Mouse (Mus musculus) embryonic facial prominence, embryonic 14.5 days (tissue): ENCODE results near the gene Olfr282. TPM values are rescaled to one million over a fixed set of nuclear protein-coding genes. Genes with fewer than 3 reads are reported as not detected.
A peak's percentile ranks its signal among the peaks of the same experiment; 100 is the strongest.

Source experiments
- ATAC-seq: fragments of 200-750 bp; cut with Nextera tagmentation; 2 replicates; pipeline ENCODE4 v1.8.0; 2017; ENCODE audit warnings: low read depth, moderate number of reproducible peaks, moderate TSS enrichment
- DNase-seq: peaks from one replicate; pipeline ENCODE4 v3.0.0-alpha.2; 2015; ENCODE audit warnings: low spot score
- H3K27ac ChIP-seq: fragments of 300-500 bp; sonication (generic); replicated peaks from 2 replicates; pipeline ENCODE4 v1.5.1; 2014; ENCODE audit warnings: low read depth, mild to moderate bottlenecking, low read length, moderate library complexity
- H3K27me3 ChIP-seq: fragments of 300-500 bp; sonication (generic); replicated peaks from 2 replicates; pipeline ENCODE4 v1.6.1; 2014; ENCODE audit warnings: low read length; ENCODE audit not compliant: control insufficient read depth, insufficient read depth
- H3K36me3 ChIP-seq: fragments of 300-500 bp; sonication (generic); 2 replicates; pipeline ENCODE4 v1.6.1; 2014; ENCODE audit warnings: low read length, mixed read lengths; ENCODE audit not compliant: control insufficient read depth, insufficient read depth
- H3K4me1 ChIP-seq: fragments of 300-500 bp; sonication (generic); 2 replicates; pipeline ENCODE4 v1.6.1; 2014; ENCODE audit warnings: antibody characterized with exemption, low read length; ENCODE audit not compliant: control insufficient read depth, insufficient read depth
- H3K4me2 ChIP-seq: fragments of 300-500 bp; sonication (generic); 2 replicates; pipeline ENCODE4 v1.6.1; 2014; ENCODE audit warnings: low read depth, mild to moderate bottlenecking, low read length, moderate library complexity, mixed read lengths
- H3K4me3 ChIP-seq: fragments of 300-500 bp; sonication (generic); 2 replicates; pipeline ENCODE4 v1.5.1; 2014; ENCODE audit warnings: low read depth, mild to moderate bottlenecking, low read length
- H3K9ac ChIP-seq: fragments of 300-500 bp; sonication (generic); 2 replicates; pipeline ENCODE4 v1.6.1; 2014; ENCODE audit warnings: low read depth, mild to moderate bottlenecking, low read length, moderate library complexity, mixed read lengths
- H3K9me3 ChIP-seq: fragments of 300-500 bp; sonication (generic); 2 replicates; pipeline ENCODE4 v1.6.1; 2016; ENCODE audit warnings: low read length; ENCODE audit not compliant: control insufficient read depth
- WGBS: fragments of 180-500 bp; shearing (Covaris S2); extraction: QIAGEN DNeasy Blood & Tissue Kit; methylation state at CpG from one replicate; pipeline ENCODE4 v1.1.7; 2014; 5-methylcytosine and 5-hydroxymethylcytosine counted together
- polyA plus RNA-seq: library from polyadenylated mRNA; unstranded; fragments of >200 nt; fragmentation: Nextera tagmentation; extraction: Ambion mirVana; gene quantifications from 2 replicates; pipeline ENCODE4 v1.2.1, GENCODE M21; 2014

Olfr282 gene
- polyA plus RNA-seq, 1 experiment from 2014 or later, result not detected

GRCm38 (mm10) chr15:98425188-98425587, 5.8 kb upstream of the Olfr282 start:
- Histone ChIP-seq H3K9ac (no peak overlapping the region), H3K27ac (no peak overlapping the region), H3K9me3 (no peaks in the 10 kb centered on the region), H3K36me3 (no peaks in the 10 kb centered on the region), H3K27me3 (no peaks in the 10 kb centered on the region), H3K4me2 (no peak overlapping the region), H3K4me3 (no peak overlapping the region), H3K4me1 (peaks cover 8% of the 10 kb centered on the region; the same call in 1 of the 2 replicates)
- DNase-seq, result no peak
- ATAC-seq, result no peak
- WGBS, result 87% methylated on average over 7 of the region's 7 CpGs

GRCm38 (mm10) chr15:98444561-98444960, 13.5 kb downstream of the Olfr282 start:
- H3K4me1 ChIP-seq, result no peaks in the 10 kb centered on the region
- ATAC-seq (no peak), DNase-seq (no peak)
- no peak overlapping the region for H3K27ac ChIP-seq
- 81% methylated on average over 3 of the region's 3 CpGs for WGBS
- no peaks in the 10 kb centered on the region for H3K27me3 ChIP-seq
- no peaks in the 10 kb centered on the region for H3K36me3 ChIP-seq
- no peak overlapping the region for H3K9ac ChIP-seq
- H3K4me2 ChIP-seq, result no peak overlapping the region
- no peak overlapping the region for H3K4me3 ChIP-seq
- no peaks in the 10 kb centered on the region for H3K9me3 ChIP-seq

GRCm38 (mm10) chr15:98448521-98448920, 17.5 kb downstream of the Olfr282 start:
- 57% methylated on average over 4 of the region's 4 CpGs for WGBS
- ATAC-seq (no peak), DNase-seq (peak; percentile 3)
- H3K4me1 ChIP-seq, result no peaks in the 10 kb centered on the region
- no peaks in the 10 kb centered on the region for H3K9me3 ChIP-seq
- no peak overlapping the region for H3K4me3 ChIP-seq
- no peaks in the 10 kb centered on the region for H3K36me3 ChIP-seq
- H3K9ac ChIP-seq, result no peak overlapping the region
- no peaks in the 10 kb centered on the region for H3K27me3 ChIP-seq
- no peak overlapping the region for H3K27ac ChIP-seq
- H3K4me2 ChIP-seq, result no peak overlapping the region

- DNase-seq (no peak), ATAC-seq (no peak)
- WGBS, result 88% methylated on average over 7 of the region's 7 CpGs
- Histone ChIP-seq H3K4me2 (no peak within 1 kb of the TSS), H3K9me3 (no peaks in the 10 kb centered on the region), H3K36me3 (no peaks in the 10 kb centered on the region), H3K27me3 (no peaks in the 10 kb centered on the region), H3K9ac (no peak within 1 kb of the TSS), H3K27ac (no peak within 1 kb of the TSS), H3K4me1 (no peaks in the 10 kb centered on the region), H3K4me3 (no peak within 1 kb of the TSS)
These were observed 21.3 kb downstream of the Olfr282 start, which contains the start of gene Olfr281 for GRCm38 (mm10) chr15:98452288-98452687. TSS of gene Olfr281 (plus strand) at chr15:98452588.

GRCm38 (mm10) chr15:98469596-98469995, 38.6 kb downstream of the Olfr282 start, which contains the start of gene OR5BS1P:
TSS of gene OR5BS1P (plus strand) at chr15:98469896.
- whole genome bisulfite sequencing, result 87% methylated on average over 4 of the region's 4 CpGs
- H3K9ac ChIP-seq, result no peak within 1 kb of the TSS
- no peaks in the 10 kb centered on the region for H3K36me3 ChIP-seq

GRCm38 (mm10) chr15:98471539-98471938, 40.5 kb downstream of the Olfr282 start:
- no peak for ATAC-seq
- WGBS, result 92% methylated on average over 13 of the region's 13 CpGs
- H3K9me3 ChIP-seq, result 0 out of 2 replicates have a peak, but pooled peaks cover 3% of the 10 kb centered on the region
- no peak overlapping the region for H3K4me3 ChIP-seq
- H3K27me3 ChIP-seq, result no peaks in the 10 kb centered on the region
- no peaks in the 10 kb centered on the region for H3K4me1 ChIP-seq
- H3K4me2 ChIP-seq, result no peak overlapping the region
- no peaks in the 10 kb centered on the region for H3K36me3 ChIP-seq
- no peak overlapping the region for H3K27ac ChIP-seq
- no peak overlapping the region for H3K9ac ChIP-seq
- DNase-seq, result no peak

More at GRCm38 (mm10) chr15:98469596-98469995, 38.6 kb downstream of the Olfr282 start, which contains the start of gene OR5BS1P:
- H3K4me2 ChIP-seq, result no peak within 1 kb of the TSS
- H3K4me1 ChIP-seq, result no peaks in the 10 kb centered on the region
- 0 out of 2 replicates have a peak, but pooled peaks cover 3% of the 10 kb centered on the region for H3K9me3 ChIP-seq
- H3K27ac ChIP-seq, result no peak within 1 kb of the TSS
- no peak within 1 kb of the TSS for H3K4me3 ChIP-seq
- DNase-seq (no peak), ATAC-seq (no peak)
- H3K27me3 ChIP-seq, result no peaks in the 10 kb centered on the region

GRCm38 (mm10) chr15:98474958-98475357, 43.9 kb downstream of the Olfr282 start:
- 84% methylated on average over 10 of the region's 10 CpGs for WGBS
- H3K4me3 ChIP-seq, result no peak overlapping the region

GRCm38 (mm10) chr15:98475382-98475781, 44.4 kb downstream of the Olfr282 start:
- H3K27ac ChIP-seq, result no peak overlapping the region
- 51% methylated on average over 10 of the region's 10 CpGs for WGBS
- no peak overlapping the region for H3K4me3 ChIP-seq
- H3K27me3 ChIP-seq, result no peaks in the 10 kb centered on the region
- H3K4me1 ChIP-seq, result no peaks in the 10 kb centered on the region
- H3K4me2 ChIP-seq, result no peak overlapping the region
- DNase-seq, result no peak
- no peak overlapping the region for H3K9ac ChIP-seq
- no peaks in the 10 kb centered on the region for H3K36me3 ChIP-seq
- no peaks in the 10 kb centered on the region for H3K9me3 ChIP-seq
- ATAC-seq, result no peak

More at GRCm38 (mm10) chr15:98474958-98475357, 43.9 kb downstream of the Olfr282 start:
- ATAC-seq, result no peak
- DNase-seq, result no peak
- Histone ChIP-seq H3K27me3 (no peaks in the 10 kb centered on the region), H3K9me3 (no peaks in the 10 kb centered on the region), H3K36me3 (no peaks in the 10 kb centered on the region), H3K4me2 (no peak overlapping the region), H3K4me1 (no peaks in the 10 kb centered on the region), H3K27ac (no peak overlapping the region), H3K9ac (no peak overlapping the region)

- Histone ChIP-seq H3K27ac (no peak overlapping the region), H3K27me3 (no peaks in the 10 kb centered on the region), H3K4me1 (no peaks in the 10 kb centered on the region), H3K4me3 (no peak overlapping the region), H3K4me2 (no peak overlapping the region), H3K9me3 (no peaks in the 10 kb centered on the region), H3K9ac (no peak overlapping the region), H3K36me3 (no peaks in the 10 kb centered on the region)
- no peak for ATAC-seq
- DNase-seq, result no peak
- 76% methylated on average over 5 of the region's 5 CpGs for WGBS
These were observed 45.3 kb downstream of the Olfr282 start for GRCm38 (mm10) chr15:98476281-98476680.
